ENCODE assay signal across 8 mouse cellular contexts in the genomic region with DNA sequence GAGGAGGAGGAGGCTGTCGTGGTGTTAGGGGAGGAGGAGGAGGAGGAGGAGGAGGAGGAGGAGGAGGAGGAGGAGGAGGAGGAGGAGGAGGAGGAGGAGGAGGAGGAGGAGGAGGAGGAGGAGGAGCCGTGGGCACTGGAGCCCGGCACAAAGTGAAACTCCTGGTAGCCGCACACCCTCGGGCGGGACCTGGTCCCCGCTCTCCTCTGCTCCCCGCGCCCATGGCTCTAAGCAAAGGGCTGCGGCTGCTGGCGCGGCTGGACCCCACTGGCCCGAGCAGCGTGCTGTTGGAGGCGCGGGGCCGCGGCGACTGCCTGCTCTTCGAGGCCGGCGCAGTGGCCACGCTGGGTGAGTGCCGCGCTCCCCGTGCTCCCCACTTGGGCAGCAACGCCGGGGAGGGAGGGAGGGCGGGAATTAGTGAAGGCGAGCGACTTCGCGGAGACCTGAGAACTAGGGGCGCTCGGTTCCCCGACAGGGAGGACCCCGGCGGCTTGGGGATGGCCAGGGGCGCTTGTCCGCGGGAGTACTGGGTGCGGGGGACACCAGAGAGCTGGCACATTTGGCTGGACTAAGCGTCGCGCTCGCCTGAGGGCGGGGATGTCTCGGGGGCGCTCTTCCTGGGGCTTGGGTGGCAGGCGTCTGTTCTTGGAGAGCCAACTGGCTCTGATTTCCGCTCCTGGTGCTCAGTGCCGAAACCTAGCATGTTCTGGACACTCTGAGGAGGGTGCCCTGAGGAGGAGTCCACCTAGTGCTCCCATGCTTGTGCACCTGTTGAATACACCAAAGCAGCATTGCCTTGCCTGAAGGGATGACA. TPM values are rescaled to one million over a fixed set of nuclear protein-coding genes. Genes with fewer than 3 reads are reported as not detected.
DNase-seq lines count a peak whose midpoint lies in the region; ATAC-seq and TF ChIP-seq lines count a peak whose summit lies in the region.

Synj2 (plus strand) TSS at position 51 of the 814 bp plus-strand sequence.

- intact Hi-C loops in heart, postnatal 14 days (cut with DNase I): loop anchor here (1.0 to 2.0 kb wide), 2 partner anchors 35 to 78 kb away; no protein-coding TSS in a partner anchor

- no peak for TF ChIP-seq EP300 in ES-Bruce4 (IDR thresholded peaks at IDR 0.05; ENCODE audit: insufficient read depth, low read depth, low read length)

- H3K9me3 ChIP-seq in ES-Bruce4 (replicated peaks; ENCODE audit: control insufficient read depth, insufficient read depth, low read length, poor library complexity, severe bottlenecking): no peaks in the 10 kb centered on the region
- no peaks in the 10 kb centered on the region for H3K9me3 ChIP-seq in forebrain, embryonic 12.5 days
- no peaks in the 10 kb centered on the region for H3K9me3 ChIP-seq in lung, embryonic 14.5 days (ENCODE audit: low read depth, low read length)

- DNase-seq in adrenal gland, postnatal 4 days (ENCODE audit: low spot score in 2 of 2): no peak
- peak; percentile 72 to 73 for DNase-seq in heart, postnatal 14 days
- peak in 1 of 2 experiments; percentile 37 for DNase-seq in layer of hippocampus, adult 18-20 months (ENCODE audit: low spot score in 2 of 2)
- peak; percentile 73 for DNase-seq in lung, embryonic 14.5 days
- peak; percentile 56 for DNase-seq in urinary bladder, postnatal 25 days (ENCODE audit: low spot score)

- TF ChIP-seq POLR2A in ES-Bruce4 (IDR thresholded peaks at IDR 0.05; ENCODE audit: insufficient read depth, low read length): no peak

- peaks cover 2% of the 10 kb centered on the region for H3K4me1 ChIP-seq in ES-Bruce4 (ENCODE audit: control insufficient read depth, insufficient read depth, low read length)
- peaks cover 9% of the 10 kb centered on the region; the same call in 1 of the 2 replicates for H3K4me1 ChIP-seq in forebrain, embryonic 12.5 days
- 0 out of 2 replicates have a peak, but pooled peaks cover 5% of the 10 kb centered on the region for H3K4me1 ChIP-seq in lung, embryonic 14.5 days (ENCODE audit: insufficient read depth)

- peak within 1 kb of the TSS; percentile 81 for H3K4me3 ChIP-seq in ES-Bruce4 (ENCODE audit: low read depth, low read length)
- peak within 1 kb of the TSS; percentile 56 for H3K4me3 ChIP-seq in forebrain, embryonic 12.5 days (replicated peaks)
- peak within 1 kb of the TSS; percentile 64 for H3K4me3 ChIP-seq in lung, embryonic 14.5 days (ENCODE audit: low read depth, low read length)

- H3K27ac ChIP-seq in ES-Bruce4 (ENCODE audit: insufficient read depth, low read length): no peak within 1 kb of the TSS
- no peak within 1 kb of the TSS for H3K27ac ChIP-seq in forebrain, embryonic 12.5 days
- peak within 1 kb of the TSS; percentile 80; the same call in 1 of the 2 replicates for H3K27ac ChIP-seq in lung, embryonic 14.5 days (ENCODE audit: low read depth)

- WGBS in forebrain, embryonic 12.5 days: 2% methylated on average over 33 of the region's 52 CpGs
- 1% methylated on average over 51 of the region's 52 CpGs for WGBS in lung, embryonic 14.5 days

- H3K4me2 ChIP-seq in forebrain, embryonic 12.5 days: peak within 1 kb of the TSS; percentile 86
- H3K4me2 ChIP-seq in lung, embryonic 14.5 days: peak within 1 kb of the TSS; percentile 82

- H3K36me3 ChIP-seq in ES-Bruce4 (ENCODE audit: control insufficient read depth, insufficient read depth, low read length, poor library complexity, severe bottlenecking): no peaks in the 10 kb centered on the region
- H3K36me3 ChIP-seq in forebrain, embryonic 12.5 days (replicated peaks): no peaks in the 10 kb centered on the region
- H3K36me3 ChIP-seq in lung, embryonic 14.5 days (ENCODE audit: insufficient read depth): no peaks in the 10 kb centered on the region

- peak within 1 kb of the TSS; percentile 90 for H3K9ac ChIP-seq in ES-Bruce4 (ENCODE audit: low read depth, poor library complexity, severe bottlenecking)
- H3K9ac ChIP-seq in forebrain, embryonic 12.5 days: peak within 1 kb of the TSS; percentile 55
- peak within 1 kb of the TSS; percentile 72 for H3K9ac ChIP-seq in lung, embryonic 14.5 days

- H3K27me3 ChIP-seq in ES-Bruce4 (ENCODE audit: control insufficient read depth, insufficient read depth, low read length, poor library complexity, severe bottlenecking): no peaks in the 10 kb centered on the region
- H3K27me3 ChIP-seq in forebrain, embryonic 12.5 days: peaks cover 54% of the 10 kb centered on the region
- 0 out of 2 replicates have a peak, but pooled peaks cover 3% of the 10 kb centered on the region for H3K27me3 ChIP-seq in lung, embryonic 14.5 days (ENCODE audit: insufficient read depth, low read length)

- ATAC-seq in forebrain, embryonic 12.5 days (ENCODE audit: low FRiP score): peak; percentile 79
- peak; percentile 88 for ATAC-seq in lung, embryonic 14.5 days (ENCODE audit: insufficient read depth)
- 0 out of 2 replicates have a peak, but pooled peaks have one; percentile 6 for ATAC-seq in neutrophil, adult 5-6 weeks (ENCODE audit: extremely low read depth, insufficient number of reproducible peaks, low FRiP score, poor library complexity, severe bottlenecking)

- TF ChIP-seq CTCF in ES-Bruce4 (IDR thresholded peaks at IDR 0.05; ENCODE audit: low read depth, low read length): no peak
- no peak for TF ChIP-seq CTCF in lung, embryonic 14.5 days (IDR thresholded peaks at IDR 0.05; ENCODE audit: low read depth)

RNA-seq across cellular contexts. Expression of gene Synj2, which starts in this region (rescaled TPM):
- polyA plus RNA-seq in ES-Bruce4 (2011; ENCODE audit: insufficient read depth, insufficient read length, low read depth, missing spikeins): 7.6 and 11.3 TPM in 2 replicates
- total RNA-seq in adrenal gland, postnatal 4 days (2021): 10 to 100 TPM; 12.4 to 12.8 TPM
- 0.96 and 1.1 TPM in 2 replicates for polyA plus RNA-seq in forebrain, embryonic 12.5 days (2016; fragmentation: Nextera tagmentation; extraction: Ambion mirVana)
- total RNA-seq in heart, postnatal 14 days (2021): 10 to 100 TPM; 30.7 to 32.1 TPM
- total RNA-seq in layer of hippocampus, adult 18-20 months (2021): 10 to 100 TPM; 71.8 to 73.5 TPM
- polyA plus RNA-seq in lung, embryonic 14.5 days (2014; fragmentation: Nextera tagmentation; extraction: Ambion mirVana): 3.6 TPM in 2 replicates
- 6.6 and 8.7 TPM in 2 replicates for total RNA-seq in neutrophil, adult 5-6 weeks (2017)

Comparison
In these comparisons a context has a peak if more than half of its experiments do, and no peak if none do; other contexts are left out.
1. DNase-seq: peak in heart, postnatal 14 days (2 of 2), lung, embryonic 14.5 days (single experiment) and urinary bladder, postnatal 25 days (single experiment); none in adrenal gland, postnatal 4 days (0 of 2).
2. ATAC-seq: peak in every context shown above with its lines; median percentile 88 in lung, embryonic 14.5 days; 79 in forebrain, embryonic 12.5 days; 6 in neutrophil, adult 5-6 weeks.
3. Peak in every context shown above with its lines, with median percentiles within 50 percentile points of each other: H3K4me3 ChIP-seq and H3K9ac ChIP-seq.